Mouse (Mus musculus) erythroblast, embryonic 14.5 days (primary cell): ENCODE measurements at regions not wholly inside any gene's neighbourhood (a gene's known extent, or its start where the extent isn't known, plus 50 kb on each side); places are given as distances from the start of the nearest gene placed in this dataset.

Experiments
- GATA1 ChIP-seq: IDR thresholded peaks from 2 replicates; pipeline ENCODE4 v1.6.1; 2012; ENCODE audit warnings: low read length, inconsistent platforms, mixed read lengths
- TAL1 ChIP-seq: IDR thresholded peaks from 3 replicates; pipeline ENCODE4 v1.6.1; 2012; ENCODE audit warnings: low read length, inconsistent platforms, mixed read lengths

- no peak for TF ChIP-seq GATA1
- no peak for TF ChIP-seq TAL1
Observed at GRCm38 (mm10) chr13:45245651-45246050, 143.9 kb upstream of the Mylip start.
